Mouse (Mus musculus) liver, postnatal 0 days (tissue): ENCODE results near the gene Esyt1.

Experiments
- CTCF ChIP-seq: sonication (generic); IDR thresholded peaks from 2 replicates; pipeline ENCODE4 v1.5.1; 2016; ENCODE audit warnings: antibody characterized with exemption, low read depth
- EP300 ChIP-seq: IDR thresholded peaks from 2 replicates; pipeline ENCODE4 v1.6.1; 2016; ENCODE audit warnings: antibody characterized with exemption, low read depth, mild to moderate bottlenecking

GRCm38 (mm10) chr10:128515044-128515443 is 10.6 kb downstream of the Esyt1 start:
- TF ChIP-seq CTCF (no peak), EP300 (no peak)
